Mouse (Mus musculus): ENCODE results near the gene Ap3m1. TPM values are rescaled to one million over a fixed set of nuclear protein-coding genes. Genes with fewer than 3 reads are reported as not detected.
"Not testable (repeated sequence)": the region's sequence is repeated elsewhere in the genome, so short reads cannot be mapped to it uniquely, and the experiment has no call there.

Gene Ap3m1
- polyA plus RNA-seq (2015; fragmentation: Nextera tagmentation; extraction: Ambion mirVana) = 51.0 and 55.7 TPM in 2 replicates

- peak; percentile 96 for DNase-seq (ENCODE audit: low spot score)
Observed at GRCm38 (mm10) chr14:21052112-21052780, at the start of gene Ap3m1, which contains the start of gene Adk. Ap3m1 (minus strand) TSS chr14:21052508. Adk (plus strand) TSS chr14:21052574.

- DNase-seq (ENCODE audit: low spot score) = no peak
Observed at GRCm38 (mm10) chr14:21101562-21101961, 49.3 kb upstream of the Ap3m1 start.

GRCm38 (mm10) chr14:21100876-21101275, 48.6 kb upstream of the Ap3m1 start:
- DNase-seq (ENCODE audit: low spot score) = no peak

GRCm38 (mm10) chr14:21099371-21099770, 47.1 kb upstream of the Ap3m1 start:
- no peak for DNase-seq (ENCODE audit: low spot score)

GRCm38 (mm10) chr14:21096689-21097088, 44.4 kb upstream of the Ap3m1 start:
- no peak for DNase-seq (ENCODE audit: low spot score)

- no peak for DNase-seq (ENCODE audit: low spot score)
Observed at GRCm38 (mm10) chr14:21096279-21096678, 44.0 kb upstream of the Ap3m1 start.

- DNase-seq (ENCODE audit: low spot score) = not testable (repeated sequence)
Observed at GRCm38 (mm10) chr14:21094161-21094560, 41.9 kb upstream of the Ap3m1 start.

- no peak for DNase-seq (ENCODE audit: low spot score)
Observed at GRCm38 (mm10) chr14:21090930-21091486, 38.7 kb upstream of the Ap3m1 start.

GRCm38 (mm10) chr14:21090400-21090799, 38.1 kb upstream of the Ap3m1 start:
- DNase-seq (ENCODE audit: low spot score) = no peak

- DNase-seq (ENCODE audit: low spot score) = no peak
Observed at GRCm38 (mm10) chr14:21088731-21089130, 36.4 kb upstream of the Ap3m1 start.

- no peak for DNase-seq (ENCODE audit: low spot score)
Observed at GRCm38 (mm10) chr14:21087390-21088060, 35.2 kb upstream of the Ap3m1 start.

GRCm38 (mm10) chr14:21086827-21087351, 34.6 kb upstream of the Ap3m1 start:
- no peak for DNase-seq (ENCODE audit: low spot score)

- no peak for DNase-seq (ENCODE audit: low spot score)
Observed at GRCm38 (mm10) chr14:21086106-21086505, 33.8 kb upstream of the Ap3m1 start.

GRCm38 (mm10) chr14:21085666-21086065, 33.4 kb upstream of the Ap3m1 start:
- DNase-seq (ENCODE audit: low spot score) = no peak

- DNase-seq (ENCODE audit: low spot score) = no peak
Observed at GRCm38 (mm10) chr14:21082823-21083222, 30.5 kb upstream of the Ap3m1 start.

- no peak for DNase-seq (ENCODE audit: low spot score)
Observed at GRCm38 (mm10) chr14:21078511-21078910, 26.2 kb upstream of the Ap3m1 start.

- no peak for DNase-seq (ENCODE audit: low spot score)
Observed at GRCm38 (mm10) chr14:21077939-21078338, 25.6 kb upstream of the Ap3m1 start.

GRCm38 (mm10) chr14:21076501-21077194, 24.3 kb upstream of the Ap3m1 start:
- no peak for DNase-seq (ENCODE audit: low spot score)

GRCm38 (mm10) chr14:21075751-21076500, 23.6 kb upstream of the Ap3m1 start:
- peak; percentile 90 for DNase-seq (ENCODE audit: low spot score)

- no peak for DNase-seq (ENCODE audit: low spot score)
Observed at GRCm38 (mm10) chr14:21074398-21075320, 22.4 kb upstream of the Ap3m1 start.
